Mouse (Mus musculus): ENCODE data around the gene Krt76. TPM values are rescaled to one million over a fixed set of nuclear protein-coding genes. Genes with fewer than 3 reads are reported as not detected.

Gene Krt76
- polyA plus RNA-seq, 1 experiment: 0.04 TPM

- no peak for DNase-seq (ENCODE audit: low spot score)
These were observed 32.1 kb downstream of the Krt76 start for GRCm38 (mm10) chr15:101860421-101861130.

- DNase-seq (ENCODE audit: low spot score): peak; percentile 44
These were observed 33.0 kb downstream of the Krt76 start for GRCm38 (mm10) chr15:101859735-101860170.

- DNase-seq (ENCODE audit: low spot score): no peak
These were observed 33.9 kb downstream of the Krt76 start for GRCm38 (mm10) chr15:101858673-101859425.

GRCm38 (mm10) chr15:101856696-101857095, 36.0 kb downstream of the Krt76 start:
- no peak for DNase-seq (ENCODE audit: low spot score)

GRCm38 (mm10) chr15:101855732-101856131, 37.0 kb downstream of the Krt76 start:
- DNase-seq (ENCODE audit: low spot score): no peak

GRCm38 (mm10) chr15:101854294-101854693, 38.4 kb downstream of the Krt76 start:
- DNase-seq (ENCODE audit: low spot score): no peak

GRCm38 (mm10) chr15:101852571-101852970, 40.1 kb downstream of the Krt76 start:
- no peak for DNase-seq (ENCODE audit: low spot score)

- no peak for DNase-seq (ENCODE audit: low spot score)
These were observed 42.0 kb downstream of the Krt76 start, which contains the start of gene Krt1 for GRCm38 (mm10) chr15:101850694-101851093. Gene Krt1, minus strand, starts transcription at chr15:101850794.

GRCm38 (mm10) chr15:101845971-101846403, 46.7 kb downstream of the Krt76 start:
- peak; percentile 53 for DNase-seq (ENCODE audit: low spot score)

- DNase-seq (ENCODE audit: low spot score): no peak
These were observed 49.5 kb downstream of the Krt76 start for GRCm38 (mm10) chr15:101843192-101843591.

GRCm38 (mm10) chr15:101834784-101835328, 57.9 kb downstream of the Krt76 start:
- DNase-seq (ENCODE audit: low spot score): no peak

Other genes starting within 250 kb of the Krt76 start
- gene Gm5478, start 245.5 kb downstream of the Krt76 start, polyA plus RNA-seq (2012; rRNA removed): not detected in 2 replicates
- not detected in 2 replicates for gene Krt6b, start 212.6 kb downstream of the Krt76 start, polyA plus RNA-seq (2012; rRNA removed)
- 0.03 TPM in 1 of 2 replicates, not detected in the other for gene Krt6a, start 198.6 kb downstream of the Krt76 start, polyA plus RNA-seq (2012; rRNA removed)
- 508 and 532 TPM in 2 replicates for gene Krt5, start 180.0 kb downstream of the Krt76 start, polyA plus RNA-seq (2012; rRNA removed)
- not detected in 2 replicates for gene Krt71, start 149.8 kb downstream of the Krt76 start, polyA plus RNA-seq (2012; rRNA removed)
- not detected in 2 replicates for gene Krt72, start 106.5 kb downstream of the Krt76 start, polyA plus RNA-seq (2012; rRNA removed)
- not detected in 2 replicates for gene Krt73, start 90.6 kb downstream of the Krt76 start, polyA plus RNA-seq (2012; rRNA removed)
- gene Krt2, start 74.8 kb downstream of the Krt76 start, polyA plus RNA-seq (2012; rRNA removed): not detected in 2 replicates
- gene Krt1, start 42.1 kb downstream of the Krt76 start, polyA plus RNA-seq (2012; rRNA removed): 1.9 and 2.6 TPM in 2 replicates
- 0.04 and 0.14 TPM in 2 replicates for gene Krt77, start 23.2 kb downstream of the Krt76 start, polyA plus RNA-seq (2012; rRNA removed)
- 74.0 and 74.4 TPM in 2 replicates for gene Krt4, start 31.8 kb upstream of the Krt76 start, polyA plus RNA-seq (2012; rRNA removed)
- 1.5 and 1.9 TPM in 2 replicates for gene Krt79, start 47.4 kb upstream of the Krt76 start, polyA plus RNA-seq (2012; rRNA removed)
- gene Krt78, start 61.4 kb upstream of the Krt76 start, polyA plus RNA-seq (2012; rRNA removed): 2.1 and 3.0 TPM in 2 replicates
- gene Krt8, start 111.6 kb upstream of the Krt76 start, polyA plus RNA-seq (2012; rRNA removed): 382 and 417 TPM in 2 replicates
- gene Krt18, start 135.3 kb upstream of the Krt76 start, polyA plus RNA-seq (2012; rRNA removed): 642 and 655 TPM in 2 replicates
- gene Eif4b, start 180.9 kb upstream of the Krt76 start, polyA plus RNA-seq (2012; rRNA removed): 121 and 170 TPM in 2 replicates
- gene Tns2, start 207.5 kb upstream of the Krt76 start, polyA plus RNA-seq (2012; rRNA removed): 69.2 and 107 TPM in 2 replicates
- gene Spryd3, start 243.3 kb upstream of the Krt76 start, polyA plus RNA-seq (2012; rRNA removed): 43.7 and 50.0 TPM in 2 replicates

Measured in urinary bladder, adult 2 months (tissue).